In genomic region chr2:85131724-85132123, GRCm38 (mm10) we compare ENCODE assay signal across 13 mouse cellular contexts. TPM values are rescaled to one million over a fixed set of nuclear protein-coding genes. Genes with fewer than 3 reads are reported as not detected.
DNase-seq lines count a peak whose midpoint lies in the region; ATAC-seq lines count a peak whose summit lies in the region.
"Had no signal": no experiment of that assay in that cellular context is flagged by ENCODE, and none has a peak within 500 bp of the region (broad histone marks: within the 10 kb centered on the region; RNA-seq: fewer than 3 reads in every experiment).

No protein-coding gene starts in this region.

- no peaks in the 10 kb centered on the region for H3K36me3 ChIP-seq in forebrain, embryonic 15.5 days
- H3K36me3 ChIP-seq in forebrain, embryonic 12.5 days (replicated peaks): no peaks in the 10 kb centered on the region
- H3K36me3 ChIP-seq in embryonic facial prominence, embryonic 10.5 days (replicated peaks): no peaks in the 10 kb centered on the region
- H3K36me3 ChIP-seq: liver, embryonic 13.5 days had no signal

- WGBS in forebrain, embryonic 15.5 days: 0% methylated on average over 1 of the region's 1 CpGs
- WGBS in forebrain, embryonic 12.5 days: 14% methylated on average over 1 of the region's 1 CpGs
- 12% methylated on average over 1 of the region's 1 CpGs for WGBS in embryonic facial prominence, embryonic 10.5 days

- H3K4me2 ChIP-seq in forebrain, embryonic 15.5 days (replicated peaks): no peak overlapping the region
- no peak overlapping the region for H3K4me2 ChIP-seq in forebrain, embryonic 12.5 days

- DNase-seq in kidney, postnatal 14 days: peak; percentile 44
- no peak for DNase-seq in kidney, postnatal 36 days
- no peak for DNase-seq in embryonic facial prominence, embryonic 10.5 days (ENCODE audit: low spot score)
- DNase-seq in lung, postnatal 10 days: peak; percentile 63
- DNase-seq in cerebellum, adult 9-11 months: no peak
- no peak for DNase-seq in right cerebral cortex, adult 2 months (ENCODE audit: low spot score in 2 of 2)
- DNase-seq: embryo, embryonic 11 days; liver, embryonic 13.5 days; thymus, adult 2 months had no signal

- no peaks in the 10 kb centered on the region for H3K9me3 ChIP-seq in forebrain, embryonic 15.5 days
- no peaks in the 10 kb centered on the region for H3K9me3 ChIP-seq in forebrain, embryonic 12.5 days
- H3K9me3 ChIP-seq in embryonic facial prominence, embryonic 10.5 days: no peaks in the 10 kb centered on the region
- H3K9me3 ChIP-seq: liver, embryonic 13.5 days had no signal

- ATAC-seq in forebrain, embryonic 15.5 days (replicated peaks): 0 out of 2 replicates have a peak, but pooled peaks have one; percentile 20
- ATAC-seq in forebrain, embryonic 12.5 days (ENCODE audit: low FRiP score): no peak
- ATAC-seq: intestine, postnatal 0 days had no signal

- no peak overlapping the region for H3K4me3 ChIP-seq in forebrain, embryonic 15.5 days
- H3K4me3 ChIP-seq in forebrain, embryonic 12.5 days (replicated peaks): no peak overlapping the region
- H3K4me3 ChIP-seq in embryonic facial prominence, embryonic 10.5 days: no peak overlapping the region
- H3K4me3 ChIP-seq: liver, embryonic 13.5 days had no signal

- H3K27ac ChIP-seq in forebrain, embryonic 15.5 days (replicated peaks): no peak overlapping the region
- H3K27ac ChIP-seq in forebrain, embryonic 12.5 days: no peak overlapping the region
- H3K27ac ChIP-seq in embryonic facial prominence, embryonic 10.5 days (replicated peaks): 0 out of 2 replicates have a peak overlapping the region, but pooled peaks have one; percentile 35

- no peaks in the 10 kb centered on the region for H3K4me1 ChIP-seq in forebrain, embryonic 15.5 days
- H3K4me1 ChIP-seq in forebrain, embryonic 12.5 days: peaks cover 6% of the 10 kb centered on the region; the same call in 1 of the 2 replicates
- peaks cover 27% of the 10 kb centered on the region for H3K4me1 ChIP-seq in embryonic facial prominence, embryonic 10.5 days

- H3K9ac ChIP-seq in forebrain, embryonic 15.5 days (replicated peaks): no peak overlapping the region
- H3K9ac ChIP-seq in forebrain, embryonic 12.5 days: no peak overlapping the region
- H3K9ac ChIP-seq: liver, embryonic 13.5 days had no signal

- no peaks in the 10 kb centered on the region for H3K27me3 ChIP-seq in forebrain, embryonic 15.5 days
- no peaks in the 10 kb centered on the region; the same call in 1 of the 2 replicates for H3K27me3 ChIP-seq in forebrain, embryonic 12.5 days
- no peaks in the 10 kb centered on the region for H3K27me3 ChIP-seq in embryonic facial prominence, embryonic 10.5 days (replicated peaks; ENCODE audit: low read depth, poor library complexity, severe bottlenecking)

RNA-seq across cellular contexts. Expression of gene Aplnr, which starts 4.3 kb away (rescaled TPM):
- 19.3 and 19.7 TPM in 2 replicates for polyA plus RNA-seq in forebrain, embryonic 15.5 days (2015; fragmentation: Nextera tagmentation; extraction: Ambion mirVana)
- 27.7 and 28.1 TPM in 2 replicates for polyA plus RNA-seq in forebrain, embryonic 12.5 days (2016; fragmentation: Nextera tagmentation; extraction: Ambion mirVana)
- polyA plus RNA-seq in embryonic facial prominence, embryonic 10.5 days (2016; fragmentation: Nextera tagmentation; extraction: Ambion mirVana): 40.2 and 42.2 TPM in 2 replicates
- polyA plus RNA-seq: C2C12 had no signal

Comparison
In these comparisons a context has a peak if more than half of its experiments do, and no peak if none do; other contexts are left out.
1. DNase-seq: peak in kidney, postnatal 14 days (single experiment) and lung, postnatal 10 days (single experiment); none in kidney, postnatal 36 days (0 of 2), embryonic facial prominence, embryonic 10.5 days (single experiment), cerebellum, adult 9-11 months (single experiment) and right cerebral cortex, adult 2 months (0 of 2).